Mouse (Mus musculus) hindbrain, embryonic 11.5 days (tissue): Measurements from ENCODE around the gene Neurl1b. TPM values are rescaled to one million over a fixed set of nuclear protein-coding genes. Genes with fewer than 3 reads are reported as not detected.
A peak's percentile ranks its signal among the peaks of the same experiment; 100 is the strongest.

Source experiments
- ATAC-seq: fragments of 200-750 bp; cut with Nextera tagmentation; 2 replicates; pipeline ENCODE4 v1.8.0; 2017; ENCODE audit warnings: mild to moderate bottlenecking, moderate TSS enrichment, moderate library complexity; ENCODE audit not compliant: low FRiP score
- DNase-seq: peaks from one replicate; pipeline ENCODE4 v3.0.0-alpha.2; 2015; ENCODE audit warnings: low spot score
- H3K27ac ChIP-seq: fragments of 300-500 bp; sonication (generic); 2 replicates; pipeline ENCODE4 v1.5.1; 2014; ENCODE audit warnings: mild to moderate bottlenecking, low read depth, low read length
- H3K27me3 ChIP-seq: fragments of 300-500 bp; sonication (generic); 2 replicates; pipeline ENCODE4 v1.6.1; 2014; ENCODE audit warnings: mild to moderate bottlenecking, low read length, moderate library complexity, mixed read lengths; ENCODE audit not compliant: control insufficient read depth, insufficient read depth
- H3K36me3 ChIP-seq: fragments of 300-500 bp; sonication (generic); 2 replicates; pipeline ENCODE4 v1.6.1; 2014; ENCODE audit warnings: mild to moderate bottlenecking, low read length, moderate library complexity, mixed read lengths; ENCODE audit not compliant: control insufficient read depth, insufficient read depth
- H3K4me1 ChIP-seq: fragments of 300-500 bp; sonication (generic); replicated peaks from 2 replicates; pipeline ENCODE4 v1.6.1; 2014; ENCODE audit warnings: low read length, mixed read lengths; ENCODE audit not compliant: control insufficient read depth, insufficient read depth
- H3K4me2 ChIP-seq: fragments of 300-500 bp; sonication (generic); replicated peaks from 2 replicates; pipeline ENCODE4 v1.6.1; 2014; ENCODE audit warnings: mild to moderate bottlenecking, low read depth, low read length
- H3K4me3 ChIP-seq: fragments of 300-500 bp; sonication (generic); 2 replicates; pipeline ENCODE4 v1.5.1; 2014; ENCODE audit warnings: low read depth, low read length
- H3K9ac ChIP-seq: fragments of 300-500 bp; sonication (generic); 2 replicates; pipeline ENCODE4 v1.6.1; 2014; ENCODE audit warnings: low read depth, low read length
- H3K9me3 ChIP-seq: fragments of 300-500 bp; sonication (generic); 2 replicates; pipeline ENCODE4 v1.6.1; 2016; ENCODE audit warnings: low read length; ENCODE audit not compliant: control insufficient read depth
- WGBS: fragments of 180-500 bp; shearing (Covaris S2); extraction: QIAGEN DNeasy Blood & Tissue Kit; methylation state at CpG from one replicate; pipeline ENCODE4 v1.1.7; 2014; 5-methylcytosine and 5-hydroxymethylcytosine counted together
- polyA plus RNA-seq: library from polyadenylated mRNA; unstranded; fragments of >200 nt; fragmentation: Nextera tagmentation; extraction: Ambion mirVana; gene quantifications from 2 replicates; pipeline ENCODE4 v1.2.1, GENCODE M21; 2014

Gene Neurl1b
- polyA plus RNA-seq, 1 experiment from 2014 or later: 0.79 TPM

GRCm38 (mm10) chr17:26416141-26416540, 1.5 kb downstream of the Neurl1b start:
- no peak overlapping the region for H3K27ac ChIP-seq
- H3K4me3 ChIP-seq: no peak overlapping the region
- H3K4me2 ChIP-seq: no peak overlapping the region
- no peak overlapping the region for H3K9ac ChIP-seq
- DNase-seq: no peak
- peaks cover 4% of the 10 kb centered on the region for H3K4me1 ChIP-seq
- no peak for ATAC-seq
- no peaks in the 10 kb centered on the region for H3K9me3 ChIP-seq
- peaks cover 29% of the 10 kb centered on the region for H3K27me3 ChIP-seq
- no peaks in the 10 kb centered on the region for H3K36me3 ChIP-seq
- 70% methylated on average over 3 of the region's 3 CpGs for WGBS

DNA sequence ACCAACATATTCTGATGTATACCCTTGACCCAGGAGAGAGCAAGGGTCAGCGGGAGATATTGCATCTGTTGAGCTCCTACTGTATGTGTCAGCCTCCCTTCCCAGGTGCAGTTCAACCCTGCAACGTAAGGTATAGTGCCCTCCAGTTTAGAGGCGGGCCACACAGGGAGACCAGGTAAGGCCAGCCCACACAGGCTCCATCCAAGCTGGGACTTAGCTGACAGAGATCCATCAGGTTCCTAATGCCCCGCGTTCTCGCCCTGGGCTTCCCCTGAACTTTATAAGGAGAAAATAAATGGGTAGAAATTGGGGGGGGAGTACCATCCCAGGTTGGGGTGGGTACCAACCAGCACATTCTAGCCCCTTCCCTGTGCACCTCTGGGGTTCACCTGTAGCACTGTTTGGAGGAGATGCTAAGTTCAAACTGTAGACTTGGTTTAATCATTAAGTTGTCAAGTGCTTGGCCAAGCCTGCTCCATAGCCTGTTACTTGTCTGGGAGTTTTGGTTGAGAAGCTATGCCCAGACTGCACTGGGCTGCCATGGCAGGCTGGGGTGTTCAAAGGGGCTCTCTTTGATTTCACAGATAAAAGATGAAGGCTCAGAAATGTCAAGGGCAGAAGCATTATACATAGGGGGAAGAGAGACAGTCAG, 3.3 kb downstream of the Neurl1b start:
- H3K36me3 ChIP-seq: no peaks in the 10 kb centered on the region
- no peak overlapping the region for H3K4me2 ChIP-seq
- H3K27ac ChIP-seq: no peak overlapping the region
- 85% methylated on average over 6 of the region's 6 CpGs for WGBS
- no peak overlapping the region for H3K4me3 ChIP-seq
- DNase-seq: no peak
- peaks cover 29% of the 10 kb centered on the region for H3K27me3 ChIP-seq
- H3K9me3 ChIP-seq: no peaks in the 10 kb centered on the region
- no peak for ATAC-seq
- H3K9ac ChIP-seq: no peak overlapping the region
- H3K4me1 ChIP-seq: peaks cover 4% of the 10 kb centered on the region

GRCm38 (mm10) chr17:26420491-26421247, 6.0 kb downstream of the Neurl1b start:
- H3K4me1 ChIP-seq: no peaks in the 10 kb centered on the region
- no peak overlapping the region for H3K27ac ChIP-seq
- WGBS: 80% methylated on average over 7 of the region's 7 CpGs
- H3K27me3 ChIP-seq: peaks cover 13% of the 10 kb centered on the region
- H3K4me2 ChIP-seq: no peak overlapping the region
- DNase-seq: no peak
- no peak for ATAC-seq
- no peaks in the 10 kb centered on the region for H3K36me3 ChIP-seq
- no peak overlapping the region for H3K9ac ChIP-seq
- no peak overlapping the region for H3K4me3 ChIP-seq
- no peaks in the 10 kb centered on the region for H3K9me3 ChIP-seq

DNA sequence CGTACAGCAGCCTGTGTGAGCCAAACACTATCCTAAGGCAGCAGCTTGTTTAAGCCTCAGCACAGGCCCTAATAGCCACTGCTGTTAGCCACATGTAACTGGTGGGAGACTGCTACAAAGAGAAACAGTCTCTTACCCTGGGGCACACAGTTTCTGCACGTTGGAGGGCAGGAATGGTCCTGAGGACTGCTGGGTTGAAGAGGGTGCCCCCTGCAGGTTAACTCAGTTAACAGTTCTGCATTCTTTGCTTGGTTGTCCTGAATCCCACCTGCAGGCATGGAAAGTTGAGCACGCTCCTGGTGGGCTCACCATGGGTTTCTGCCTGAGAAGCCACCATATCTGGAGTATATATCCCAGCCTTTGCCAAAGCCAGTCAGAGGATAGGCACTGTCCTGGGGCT, 6.9 kb downstream of the Neurl1b start:
- H3K27ac ChIP-seq: no peak overlapping the region
- no peak overlapping the region for H3K4me3 ChIP-seq
- H3K9me3 ChIP-seq: no peaks in the 10 kb centered on the region
- WGBS: 43% methylated on average over 3 of the region's 3 CpGs
- H3K4me2 ChIP-seq: no peak overlapping the region
- H3K4me1 ChIP-seq: no peaks in the 10 kb centered on the region
- peaks cover 7% of the 10 kb centered on the region for H3K27me3 ChIP-seq
- H3K9ac ChIP-seq: no peak overlapping the region
- peak; percentile 46 for DNase-seq
- H3K36me3 ChIP-seq: no peaks in the 10 kb centered on the region
- no peak for ATAC-seq

DNA sequence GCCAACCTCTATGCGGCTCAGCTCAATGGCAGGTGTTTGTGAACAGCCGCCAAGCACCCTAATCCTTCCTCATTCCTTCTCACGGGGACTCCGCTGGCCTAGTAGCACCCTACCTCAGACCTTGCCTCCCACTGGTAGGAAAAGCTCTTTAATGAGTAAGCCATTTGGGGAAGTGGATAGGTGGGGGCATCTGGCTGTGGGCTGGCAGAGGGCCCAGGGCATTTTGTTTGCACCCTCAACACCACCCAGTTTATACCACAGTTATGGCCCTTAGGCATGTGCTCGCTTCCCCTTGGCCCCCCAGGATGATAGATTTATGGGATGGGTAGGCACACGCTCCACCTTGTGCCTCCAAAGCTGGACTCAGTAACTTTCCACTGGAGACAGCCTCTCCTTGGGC, 7.8 kb downstream of the Neurl1b start:
- 86% methylated on average over 6 of the region's 6 CpGs for WGBS
- no peak for DNase-seq
- no peaks in the 10 kb centered on the region for H3K9me3 ChIP-seq
- H3K4me2 ChIP-seq: no peak overlapping the region
- H3K27ac ChIP-seq: no peak overlapping the region
- no peaks in the 10 kb centered on the region for H3K4me1 ChIP-seq
- ATAC-seq: no peak
- no peak overlapping the region for H3K4me3 ChIP-seq
- H3K36me3 ChIP-seq: no peaks in the 10 kb centered on the region
- H3K27me3 ChIP-seq: 0 out of 2 replicates have a peak, but pooled peaks cover 2% of the 10 kb centered on the region
- no peak overlapping the region for H3K9ac ChIP-seq

- DNase-seq: no peak
- Histone ChIP-seq H3K36me3 (no peaks in the 10 kb centered on the region), H3K27ac (no peak overlapping the region), H3K9me3 (no peaks in the 10 kb centered on the region), H3K4me2 (no peak overlapping the region), H3K9ac (no peak overlapping the region), H3K4me3 (no peak overlapping the region), H3K27me3 (0 out of 2 replicates have a peak, but pooled peaks cover 2% of the 10 kb centered on the region), H3K4me1 (no peaks in the 10 kb centered on the region)
- no peak for ATAC-seq
- WGBS: 36% methylated on average over 11 of the region's 11 CpGs
Observed at GRCm38 (mm10) chr17:26423967-26424641, 9.5 kb downstream of the Neurl1b start.

DNA sequence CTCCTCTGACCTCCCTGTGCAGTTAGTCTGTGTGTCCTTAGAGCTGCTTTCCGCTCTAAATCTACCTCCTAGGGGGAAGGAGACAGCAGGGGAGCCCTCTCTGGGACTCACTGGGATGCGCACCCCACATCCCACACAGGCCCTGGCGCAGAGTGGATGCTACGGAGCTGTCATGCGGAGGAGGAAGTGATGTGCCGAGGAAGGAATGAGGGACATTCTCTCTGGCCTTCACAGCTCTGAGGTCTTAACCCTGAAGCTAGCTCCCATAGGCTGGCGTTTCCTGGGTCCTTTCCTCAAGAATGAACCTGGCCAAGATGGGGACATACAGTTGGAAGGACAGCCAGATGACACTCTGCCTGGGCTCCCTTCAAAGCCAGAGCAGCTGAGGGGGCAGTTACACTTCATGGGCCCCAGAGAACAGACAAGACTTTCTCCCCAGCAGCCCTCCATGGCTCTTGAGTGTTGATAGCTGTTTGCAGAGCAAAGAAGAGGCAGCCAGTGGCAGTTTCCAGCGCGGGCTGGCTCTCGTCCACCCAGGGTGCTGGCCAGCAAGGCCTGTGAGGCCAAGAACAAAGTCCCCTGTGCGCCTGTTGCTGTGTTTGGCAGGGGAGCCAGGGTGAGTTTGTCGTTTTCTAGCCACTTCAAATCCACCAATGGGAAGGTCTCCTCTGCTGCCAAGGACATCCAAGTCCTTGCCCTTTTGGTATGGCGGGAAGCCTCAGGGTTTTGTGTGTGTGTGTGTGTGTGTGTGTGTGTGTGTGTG, 10.5 kb downstream of the Neurl1b start:
- no peak overlapping the region for H3K9ac ChIP-seq
- H3K4me3 ChIP-seq: no peak overlapping the region
- H3K27me3 ChIP-seq: 0 out of 2 replicates have a peak, but pooled peaks cover 2% of the 10 kb centered on the region
- H3K36me3 ChIP-seq: no peaks in the 10 kb centered on the region
- DNase-seq (no peak), ATAC-seq (no peak)
- no peaks in the 10 kb centered on the region for H3K9me3 ChIP-seq
- H3K4me2 ChIP-seq: no peak overlapping the region
- WGBS: 69% methylated on average over 13 of the region's 13 CpGs
- no peaks in the 10 kb centered on the region for H3K4me1 ChIP-seq
- no peak overlapping the region for H3K27ac ChIP-seq

DNA sequence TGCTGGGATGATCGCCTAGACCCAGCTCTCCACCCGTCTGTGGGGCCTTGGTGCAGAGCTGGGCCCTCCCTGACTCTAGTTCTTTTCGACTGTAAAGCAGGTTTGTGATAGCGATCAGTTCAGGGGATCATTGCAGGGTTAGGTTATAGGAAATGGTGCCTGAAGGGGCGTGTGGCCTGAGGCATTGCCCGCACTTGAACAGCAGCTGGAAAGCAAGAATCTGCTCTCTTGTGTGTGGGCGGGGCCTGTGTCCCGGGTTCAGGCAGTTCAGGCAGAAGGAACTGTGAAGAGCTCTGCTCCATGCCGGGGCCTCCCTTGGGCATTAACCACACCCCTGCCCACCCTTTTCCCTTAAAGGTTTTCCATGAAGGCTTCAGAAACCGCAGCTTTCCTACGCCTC, 18.7 kb downstream of the Neurl1b start:
- peaks cover 11% of the 10 kb centered on the region for H3K27me3 ChIP-seq
- H3K27ac ChIP-seq: no peak overlapping the region

More for the DNA sequence above, 18.7 kb downstream of the Neurl1b start:
- WGBS: 68% methylated on average over 11 of the region's 11 CpGs
- ATAC-seq (no peak), DNase-seq (no peak)
- Histone ChIP-seq H3K4me2 (no peak overlapping the region), H3K4me1 (no peaks in the 10 kb centered on the region), H3K9me3 (no peaks in the 10 kb centered on the region), H3K4me3 (no peak overlapping the region), H3K9ac (no peak overlapping the region), H3K36me3 (no peaks in the 10 kb centered on the region)
